Mouse (Mus musculus): ENCODE results near the gene Dhrs9.
"Not testable (repeated sequence)": the region's sequence is repeated elsewhere in the genome, so short reads cannot be mapped to it uniquely, and the experiment has no call there.

The Dhrs9 gene

DNA sequence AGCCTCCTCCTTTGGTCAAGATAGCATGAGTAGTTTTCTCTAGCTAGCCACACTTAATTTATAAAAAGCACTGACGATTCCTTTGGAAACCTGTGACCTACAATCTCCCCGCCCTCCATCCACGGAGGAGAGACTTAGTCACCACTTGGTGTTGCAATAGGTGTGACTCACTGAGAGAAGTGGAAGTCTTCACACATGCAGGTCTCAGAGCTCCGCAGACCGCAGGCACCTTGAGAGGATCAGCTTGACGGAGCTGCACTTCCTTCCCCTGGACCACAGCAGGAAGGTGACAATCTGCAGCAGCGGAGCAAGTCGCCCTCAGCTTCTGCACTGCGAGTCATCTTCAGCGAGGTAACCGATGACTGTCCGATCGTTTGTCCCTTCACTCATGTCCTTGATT lies at the start of gene Dhrs9:
Gene Dhrs9, plus strand, starts transcription at position 165 of the 400 bp plus-strand sequence.
- DNase-seq: peak; percentile 26

DNA sequence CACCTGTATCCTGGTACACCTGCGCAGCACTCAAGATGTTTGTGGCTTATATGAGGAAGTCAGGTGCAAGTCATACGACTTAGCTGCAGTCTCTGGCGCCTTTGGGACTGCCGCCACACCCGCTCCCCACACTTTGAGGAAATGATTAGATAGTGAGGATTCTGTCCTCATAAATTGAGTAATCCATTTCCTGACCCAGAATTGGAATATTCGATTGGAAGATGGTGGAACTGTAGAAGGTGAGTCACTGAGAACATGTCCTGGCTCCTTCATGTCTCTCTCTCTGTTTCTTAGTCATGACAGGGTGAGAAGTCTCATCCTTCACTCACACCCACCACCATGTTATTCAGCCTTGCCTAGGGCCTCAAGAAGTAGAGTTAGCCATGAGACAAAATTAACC lies 48.7 kb upstream of the Dhrs9 start:
- DNase-seq: not testable (repeated sequence)

DNA sequence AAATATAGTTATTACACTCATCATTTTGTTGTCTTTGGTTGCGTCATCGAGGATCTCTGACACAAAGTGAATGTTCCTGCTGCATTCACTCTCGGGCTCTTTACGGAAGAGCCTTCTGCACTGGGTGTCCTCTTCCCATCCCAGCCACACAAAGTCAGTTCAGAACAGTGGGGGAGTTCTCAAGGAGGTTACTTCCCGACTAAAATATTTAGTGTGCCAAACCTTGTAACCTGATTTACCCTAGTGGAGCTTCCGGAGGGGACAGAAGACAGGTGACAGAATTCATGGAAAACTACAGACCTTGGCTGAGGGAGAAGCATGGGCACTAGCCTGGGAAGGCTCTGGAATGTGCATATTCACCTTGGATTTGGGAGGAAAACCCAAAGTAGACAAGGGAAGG lies 38.7 kb upstream of the Dhrs9 start:
- DNase-seq: no peak

DNA sequence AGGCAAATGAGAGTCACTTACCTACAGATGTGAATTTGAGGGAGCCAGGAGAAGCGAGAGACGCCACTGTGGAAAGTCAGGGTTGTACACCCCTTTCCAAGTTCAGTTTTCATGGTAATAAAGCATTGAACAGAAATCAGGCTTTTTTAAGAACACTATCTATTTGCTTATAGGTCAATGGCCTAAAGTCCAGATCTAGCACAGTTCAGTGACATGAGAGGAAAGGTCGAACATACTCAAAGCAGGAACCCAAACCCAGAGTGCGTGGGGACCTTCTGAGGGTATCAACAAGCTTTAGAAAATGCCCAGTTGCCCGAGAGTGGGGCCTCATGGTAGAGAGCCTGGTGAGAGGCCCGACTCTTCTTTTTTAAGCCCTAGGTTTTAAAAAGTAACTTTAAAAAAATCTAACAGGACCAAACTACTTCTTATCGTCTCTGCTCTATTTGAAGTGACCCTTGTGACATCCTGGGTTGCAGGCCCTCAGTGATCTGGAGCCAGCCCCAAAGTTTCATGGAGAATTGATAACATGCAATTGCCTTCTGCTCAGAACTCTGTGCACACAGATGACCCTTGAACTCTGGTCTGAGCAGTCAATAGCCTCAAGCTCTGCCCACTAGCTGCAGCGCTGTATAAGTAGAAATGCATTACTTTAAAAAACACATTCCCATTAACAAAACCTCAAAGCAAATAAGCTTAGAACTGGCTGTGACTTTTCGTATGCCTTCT lies 37.6 kb upstream of the Dhrs9 start, which contains the start of gene Abcb11:
Gene Abcb11, minus strand, starts transcription at position 121 of the 726 bp plus-strand sequence.
- DNase-seq: no peak

DNA sequence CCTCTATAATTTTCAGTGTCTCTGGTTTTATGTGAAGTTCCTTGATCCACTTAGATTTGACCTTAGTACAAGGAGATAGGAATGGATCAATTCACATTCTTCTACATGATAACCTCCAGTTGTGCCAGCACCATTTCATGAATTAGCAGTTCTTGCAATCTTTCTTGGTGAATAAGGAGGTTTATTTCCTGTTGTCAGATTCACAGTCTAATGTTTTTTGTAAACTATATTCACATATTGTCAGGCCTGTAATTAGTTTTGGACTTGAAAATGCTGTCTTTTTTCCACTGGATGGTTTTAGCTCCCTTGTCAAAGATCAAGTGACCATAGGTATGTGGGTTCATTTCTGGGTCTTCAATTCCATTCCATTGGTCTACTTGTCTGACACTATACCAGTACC lies 24.8 kb upstream of the Dhrs9 start:
- DNase-seq: not testable (repeated sequence)

DNA sequence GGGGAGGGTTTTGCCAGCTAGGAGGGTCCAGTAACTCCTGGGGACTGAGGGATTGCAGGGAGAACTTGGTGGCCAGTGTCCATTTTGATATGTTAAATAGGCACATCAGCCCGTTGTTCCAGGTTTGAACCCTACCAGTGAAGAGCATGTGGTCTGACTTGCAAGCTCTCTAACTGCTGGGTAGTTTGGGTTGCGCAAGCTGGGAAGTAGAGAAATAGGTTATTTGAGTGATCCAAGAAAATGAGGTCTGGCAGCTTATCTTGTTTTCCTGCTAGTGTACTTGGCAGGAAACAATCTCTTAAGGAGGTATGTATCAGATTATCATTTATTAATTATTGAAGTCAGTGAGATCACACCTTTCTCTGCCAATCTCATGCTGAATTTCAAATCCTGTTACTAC lies 15.4 kb upstream of the Dhrs9 start:
- no peak for DNase-seq

DNA sequence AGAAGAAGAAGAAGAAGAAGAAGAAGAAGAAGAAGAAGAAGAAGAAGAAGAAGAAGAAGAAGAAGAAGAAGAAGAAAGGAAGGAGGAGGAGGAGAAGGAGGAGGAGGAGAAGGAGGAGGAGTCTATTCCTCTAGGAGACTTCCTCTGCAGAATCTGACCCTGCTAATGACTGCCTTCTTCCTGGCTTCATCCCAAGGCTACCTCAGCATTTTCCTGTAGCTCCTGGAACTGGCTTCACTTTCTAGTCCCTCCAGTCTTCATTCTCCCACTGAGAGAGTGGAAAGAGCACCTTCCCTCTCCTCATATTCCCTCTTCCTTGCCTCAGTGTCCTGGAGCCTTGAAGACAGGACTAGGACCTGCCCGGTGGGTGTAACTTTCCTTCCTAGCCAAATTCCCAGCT lies 15.0 kb upstream of the Dhrs9 start:
- no peak for DNase-seq

DNA sequence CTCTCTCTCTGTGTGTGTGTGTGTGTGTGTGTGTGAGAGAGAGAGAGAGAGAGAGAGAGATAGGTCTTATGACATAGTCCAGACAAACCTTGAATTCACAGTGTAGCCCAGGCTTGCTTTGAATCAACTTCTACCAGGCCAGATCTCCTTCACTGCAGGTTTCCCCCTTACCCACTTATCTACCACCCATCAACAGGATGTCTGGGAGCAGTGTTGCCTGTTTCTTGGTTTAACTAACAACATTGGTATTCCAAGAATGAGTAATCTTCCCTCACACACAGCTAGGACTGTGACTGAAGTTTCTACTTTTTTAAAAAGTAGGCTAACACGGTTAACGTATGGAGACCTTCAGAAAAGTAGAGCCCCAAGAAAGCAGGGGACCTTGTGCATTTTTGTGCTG lies 3.5 kb upstream of the Dhrs9 start:
- no peak for DNase-seq

DNA sequence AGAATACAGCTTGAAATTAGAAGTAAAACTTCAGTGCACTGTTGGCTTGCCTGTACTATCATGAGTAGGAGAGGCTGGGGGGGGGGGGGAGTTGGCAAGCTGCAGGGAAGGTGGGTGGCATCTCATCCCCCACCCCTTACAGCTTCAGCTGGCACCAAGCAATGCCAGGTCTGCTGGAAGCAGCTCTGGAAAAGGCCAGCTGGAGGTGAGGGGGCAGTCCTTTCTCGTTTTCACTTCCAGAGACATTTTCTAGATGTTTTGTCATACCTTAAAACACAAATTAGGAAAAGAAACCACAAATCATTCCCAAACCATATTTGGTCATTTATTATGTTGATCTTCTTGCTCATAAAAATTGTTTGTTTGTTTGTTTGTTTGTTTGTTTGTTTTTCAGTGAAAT lies 444 bp upstream of the Dhrs9 start:
- no peak for DNase-seq

DNA sequence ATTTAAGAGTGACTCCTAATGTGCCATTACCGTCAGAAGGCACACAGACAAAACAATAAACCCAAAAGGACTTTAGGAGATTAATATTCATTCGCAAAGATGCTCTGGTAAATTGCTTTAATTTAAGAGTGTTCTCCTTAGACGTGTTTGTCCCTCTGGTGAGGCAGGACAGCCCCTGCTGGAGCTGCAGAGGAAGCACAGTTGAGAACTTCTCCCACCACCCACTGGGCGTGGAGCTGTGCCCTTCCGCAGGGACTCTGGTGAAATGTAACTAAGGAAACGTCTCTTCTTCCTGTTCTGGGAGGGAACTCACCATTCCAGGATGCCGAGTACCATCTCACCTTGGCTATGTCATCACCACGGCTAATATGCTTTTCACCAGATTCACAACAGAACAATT lies 1.5 kb downstream of the Dhrs9 start:
- DNase-seq: peak; percentile 14

DNA sequence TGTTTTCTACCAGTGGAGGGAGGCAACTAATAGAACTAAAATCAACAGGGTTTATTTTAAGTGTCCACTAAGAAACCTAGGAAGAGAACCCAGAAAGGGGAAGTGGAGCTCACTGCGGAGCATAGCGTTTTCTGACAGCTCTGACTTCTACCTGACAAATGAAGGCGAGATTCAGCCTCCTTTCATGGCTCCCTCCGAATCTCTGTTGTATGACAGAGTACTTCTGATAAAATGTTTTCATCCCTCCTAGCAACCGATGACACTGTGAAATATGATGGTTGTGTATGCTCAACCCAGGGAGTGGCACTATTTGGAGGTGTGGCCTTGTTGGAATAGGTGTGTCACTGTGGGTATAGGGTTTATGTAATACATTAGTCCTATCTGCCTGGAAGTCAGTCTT lies 2.6 kb downstream of the Dhrs9 start:
- no peak for DNase-seq

DNA sequence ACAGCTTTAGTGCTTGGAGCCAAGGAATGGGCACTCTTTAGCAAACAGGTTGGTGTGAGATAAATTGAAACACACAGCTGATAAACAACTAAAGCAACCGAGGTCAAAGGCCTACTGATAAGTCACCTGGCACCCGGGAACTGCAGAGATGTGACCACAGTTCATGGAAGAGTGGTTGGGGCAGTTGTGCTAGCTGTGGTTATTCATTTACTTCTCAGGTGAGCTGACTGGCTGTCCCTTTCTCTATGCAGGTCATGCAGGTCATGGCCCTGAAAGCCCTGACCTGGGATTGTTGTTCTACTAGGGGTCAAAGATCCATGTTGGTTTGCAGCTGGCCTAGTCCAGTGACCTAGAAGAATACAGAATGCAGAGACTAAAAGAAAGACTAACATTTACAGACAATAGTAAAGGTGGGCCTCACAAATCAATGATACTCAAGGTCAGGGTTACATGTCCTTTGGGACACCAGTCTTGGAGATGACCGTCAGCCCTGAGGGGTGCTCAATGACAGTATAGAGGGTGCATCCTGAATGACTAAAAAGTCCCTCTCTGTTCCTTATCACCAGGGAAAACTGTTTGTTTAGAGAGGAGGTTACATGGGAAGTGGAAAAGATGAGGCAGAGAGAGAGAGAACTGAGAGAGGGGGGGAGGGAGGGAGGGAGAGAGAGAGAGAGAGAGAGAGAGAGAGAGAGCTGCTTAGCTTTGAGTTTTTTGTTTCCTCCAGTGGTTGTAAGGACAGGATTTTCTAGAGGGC lies 6.0 kb downstream of the Dhrs9 start:
- peak; percentile 42 for DNase-seq

DNA sequence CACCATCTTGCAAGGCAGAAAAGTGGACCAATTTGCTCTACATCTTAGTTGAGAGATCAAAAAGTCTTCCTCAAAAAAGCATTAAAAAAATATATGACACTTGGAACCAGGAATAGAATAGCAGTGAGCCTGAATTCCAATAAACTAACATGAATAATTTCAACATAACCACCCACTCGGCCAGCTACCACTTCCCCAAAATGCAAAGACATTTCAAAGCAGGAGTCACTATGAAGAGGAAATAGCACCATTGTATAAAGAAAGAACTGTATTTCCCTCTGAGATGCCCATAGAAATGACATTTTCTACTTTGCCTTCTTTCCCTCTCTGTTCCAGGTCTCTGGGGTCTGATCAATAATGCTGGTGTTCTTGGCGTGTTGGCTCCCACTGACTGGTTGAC lies 13.7 kb downstream of the Dhrs9 start:
- DNase-seq: no peak

DNA sequence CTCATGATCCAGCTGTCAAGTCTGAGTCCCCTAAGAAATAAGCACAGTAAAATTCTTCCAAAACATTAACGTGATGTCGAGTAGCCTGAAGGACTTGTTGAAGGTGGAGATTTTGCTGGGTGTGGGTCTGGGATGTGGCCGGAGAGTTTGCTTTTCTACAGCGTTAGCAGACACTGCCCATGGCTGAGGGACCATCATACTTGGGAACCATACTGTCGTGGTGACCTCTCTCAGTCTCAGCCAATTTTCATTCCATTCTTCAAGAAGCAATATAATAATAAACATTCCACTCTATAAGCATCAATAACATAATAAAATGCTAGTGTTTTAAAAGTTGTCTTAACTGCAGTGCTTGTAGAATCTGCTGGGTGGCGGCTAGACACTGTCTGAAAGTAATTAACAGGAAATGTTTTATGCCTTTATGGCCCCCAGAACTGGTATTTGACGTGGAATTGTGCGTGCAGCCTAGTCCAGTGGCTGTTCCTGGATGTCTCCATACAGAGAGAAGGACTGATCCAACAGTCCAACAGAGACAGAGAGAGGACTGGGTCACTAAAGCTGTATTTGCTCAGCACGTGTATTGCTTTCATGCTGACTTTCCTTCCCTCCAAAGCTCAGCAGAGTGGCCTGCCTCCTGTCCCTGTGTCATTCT lies 15.5 kb downstream of the Dhrs9 start:
- no peak for DNase-seq

DNA sequence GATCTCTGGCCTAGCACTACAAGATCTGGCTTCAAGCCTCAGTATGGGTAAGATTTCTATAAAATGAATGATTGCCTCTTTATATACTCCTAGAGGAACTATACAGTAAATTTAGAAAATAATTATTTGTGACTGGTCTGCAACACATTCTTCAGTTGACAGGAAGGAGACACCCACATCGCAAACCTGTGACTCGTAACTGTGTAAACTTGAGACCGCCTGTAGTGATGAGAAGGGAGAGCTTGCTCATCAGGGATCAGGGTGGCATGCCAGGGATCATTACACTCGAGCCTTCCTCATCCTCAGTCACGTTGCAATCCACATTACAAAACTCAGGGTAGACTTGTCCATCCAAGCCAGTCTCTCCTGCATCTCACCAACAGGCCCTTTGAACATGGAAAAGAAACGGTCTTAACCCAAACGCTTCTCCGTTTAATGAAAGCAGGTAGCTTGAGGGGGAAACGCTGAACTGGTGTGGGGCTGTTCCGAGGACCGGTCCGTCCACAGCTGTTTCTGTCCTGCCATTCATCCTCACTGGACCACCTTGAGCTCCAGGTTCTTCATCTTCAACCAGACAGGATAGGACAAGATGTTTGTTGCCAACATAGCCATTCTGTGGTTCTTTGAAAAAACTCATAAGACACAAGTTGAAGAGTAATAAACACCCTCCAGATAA lies 16.7 kb downstream of the Dhrs9 start:
- no peak for DNase-seq

DNA sequence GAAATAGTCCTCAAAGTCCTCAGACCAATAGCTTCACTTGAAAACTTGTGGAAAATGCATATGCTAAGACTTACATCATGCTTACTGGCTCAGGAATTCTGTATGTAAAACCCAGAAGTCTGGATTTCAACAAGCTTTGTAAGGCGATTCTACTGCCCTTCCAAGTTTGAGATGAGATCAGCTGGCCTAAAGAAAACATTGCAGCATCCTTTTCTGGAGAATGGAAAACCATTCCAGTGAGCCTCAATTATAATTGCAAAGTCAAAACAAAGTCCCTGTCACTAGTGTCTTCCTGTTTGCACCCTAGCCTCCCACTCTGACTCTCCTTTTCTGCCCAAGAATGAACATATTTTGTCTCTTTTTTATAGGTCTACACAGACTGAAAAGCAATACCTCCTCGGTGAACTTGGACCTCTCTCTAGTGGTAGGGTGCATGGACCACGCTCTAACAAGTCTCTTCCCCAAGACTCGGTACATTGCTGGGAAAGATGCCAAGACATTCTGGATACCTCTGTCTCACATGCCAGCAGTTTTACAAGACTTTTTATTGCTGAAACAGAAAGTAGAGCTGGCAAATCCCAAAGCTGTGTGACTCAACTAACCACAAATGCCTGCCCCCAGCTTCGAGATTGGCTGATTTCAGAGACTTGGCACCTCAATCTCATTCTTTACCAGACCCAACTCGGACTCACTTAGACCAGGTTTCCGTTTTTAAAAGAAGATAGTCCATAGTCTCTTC lies 20.8 kb downstream of the Dhrs9 start:
- DNase-seq: no peak

DNA sequence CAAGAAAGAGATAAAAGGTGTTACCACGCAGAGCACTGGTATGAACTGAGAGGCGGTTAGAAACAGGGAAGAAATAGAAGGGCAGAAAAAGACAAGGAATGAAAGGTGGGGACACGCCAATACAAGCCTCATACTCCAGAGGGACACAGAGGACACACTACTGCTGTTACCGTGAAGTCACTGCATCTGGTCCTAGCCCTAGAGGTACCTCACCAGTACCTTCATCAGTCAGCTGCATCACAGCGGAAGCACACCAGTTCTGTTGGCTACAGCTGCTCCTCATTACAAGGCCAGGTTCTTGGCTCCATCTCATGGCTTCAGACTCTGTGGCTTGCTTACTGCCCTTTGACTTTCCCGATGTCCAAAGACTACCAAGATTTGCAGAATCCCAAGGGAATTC lies 21.6 kb downstream of the Dhrs9 start:
- DNase-seq: no peak

DNA sequence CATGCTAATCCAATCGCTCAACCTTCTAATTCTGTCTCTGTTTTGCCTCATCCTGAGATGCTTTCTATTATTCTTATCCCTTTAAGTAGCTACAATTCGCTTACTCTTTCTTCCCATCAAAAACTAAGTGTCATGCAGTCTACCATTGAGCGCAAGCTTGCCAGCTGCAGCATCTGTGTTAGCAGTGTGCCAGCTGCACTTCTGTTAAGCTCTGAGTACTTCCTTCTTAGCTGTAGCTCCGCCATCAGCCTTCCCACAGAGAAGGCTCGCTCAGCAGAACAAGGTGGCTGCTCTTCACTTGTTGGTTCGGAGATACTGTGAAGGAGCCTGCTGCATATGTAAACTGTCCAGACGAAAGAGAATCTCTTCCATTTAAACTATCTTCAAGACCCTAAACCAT lies 22.1 kb downstream of the Dhrs9 start:
- no peak for DNase-seq

DNA sequence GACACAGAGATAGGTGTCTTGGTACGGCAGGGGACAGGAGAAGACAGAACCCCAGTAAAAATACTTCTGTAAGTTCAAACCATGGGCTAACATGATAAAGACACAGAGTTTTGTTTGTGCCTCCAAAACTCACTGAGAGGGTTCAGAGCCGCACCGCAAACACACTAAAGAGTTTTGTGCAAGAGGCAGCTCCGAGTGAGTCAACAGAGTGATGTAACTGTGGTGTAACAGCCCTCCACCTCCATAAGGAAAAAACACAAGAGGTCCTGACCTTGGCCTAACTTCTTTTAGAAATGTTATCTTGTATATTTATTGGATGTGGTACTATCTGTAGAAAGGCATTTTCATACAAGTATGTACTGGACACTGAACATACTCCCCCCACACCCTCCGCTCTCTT lies 25.4 kb downstream of the Dhrs9 start:
- DNase-seq: peak; percentile 13

DNA sequence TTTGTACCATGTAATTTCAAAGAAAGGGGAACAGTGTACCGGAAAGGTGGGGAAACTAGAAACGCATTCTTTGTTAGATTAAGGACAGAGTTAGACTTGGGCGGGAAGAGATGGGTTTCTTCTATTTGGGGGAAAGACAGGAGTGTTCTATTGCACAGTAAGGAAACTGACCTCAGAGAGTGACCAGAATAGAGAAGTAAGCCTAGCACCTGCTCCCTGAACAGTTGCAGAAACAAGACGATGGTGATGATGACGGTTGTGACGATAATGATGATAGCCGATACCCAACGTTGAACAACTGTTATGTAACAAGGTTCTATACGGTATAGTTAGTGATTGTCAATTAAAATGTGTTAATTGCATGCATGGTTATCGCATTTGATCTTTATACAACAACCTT lies 34.3 kb downstream of the Dhrs9 start:
- DNase-seq: no peak

DNA sequence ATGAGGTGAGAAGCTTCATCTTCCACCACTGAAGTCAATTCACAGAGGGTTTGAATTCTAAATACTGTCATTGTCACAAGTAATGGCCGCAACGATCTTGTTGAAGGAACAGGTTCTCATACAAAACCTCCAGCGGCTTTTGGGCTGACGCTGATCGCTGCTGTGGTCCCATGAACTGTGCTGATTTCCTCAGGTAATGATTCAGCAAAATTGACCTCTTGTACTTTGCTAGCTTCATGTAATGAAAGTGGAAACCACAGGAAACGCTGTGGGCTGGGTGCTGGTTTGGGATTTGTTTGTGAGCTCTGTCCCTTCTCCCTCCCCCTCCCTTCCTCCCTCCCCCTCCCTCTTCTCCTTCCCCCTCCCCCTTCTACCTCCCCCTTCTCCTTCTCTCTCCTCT lies 34.8 kb downstream of the Dhrs9 start:
- peak; percentile 40 for DNase-seq

DNA sequence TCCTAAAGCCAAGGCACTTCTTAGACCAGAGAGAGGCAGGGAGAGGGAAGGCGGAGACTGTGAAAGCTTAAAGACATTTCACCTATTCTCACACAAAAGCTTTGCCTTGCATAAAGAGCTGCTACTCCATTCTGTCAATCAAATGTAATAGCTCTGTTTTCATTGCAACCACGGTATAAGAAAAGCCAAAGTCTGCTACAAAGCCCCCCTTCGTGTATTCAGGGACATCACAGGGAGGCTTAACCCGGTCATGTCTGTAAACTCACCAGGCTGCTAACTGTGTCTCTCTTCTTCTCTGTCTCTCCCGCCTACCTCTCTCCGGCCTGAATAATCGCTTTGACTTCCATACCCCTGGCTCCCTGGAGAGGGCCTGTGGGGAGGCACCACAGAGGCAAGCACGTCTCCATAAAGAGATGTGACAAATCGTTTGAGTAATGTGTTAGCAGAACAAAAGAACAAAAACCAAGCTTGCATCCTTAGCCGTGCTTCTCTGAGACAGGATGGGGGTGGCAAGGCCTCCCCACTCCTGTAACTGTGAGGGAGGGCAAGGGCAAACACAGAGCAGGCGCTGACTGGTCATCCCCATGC lies 38.1 kb downstream of the Dhrs9 start:
- no peak for DNase-seq

Data from liver (tissue).